Mouse (Mus musculus): ENCODE measurements around the gene Bglap.
"Not testable (repeated sequence)": the region's sequence is repeated elsewhere in the genome, so short reads cannot be mapped to it uniquely, and the experiment has no call there.

Gene Bglap

GRCm38 (mm10) chr3:88384364-88384763 lies at the start of gene Bglap:
Gene Bglap, minus strand, starts transcription at chr3:88384464.
- no peak for DNase-seq (ENCODE audit: low read depth)

- not testable (repeated sequence) for DNase-seq (ENCODE audit: low read depth)
Measured at GRCm38 (mm10) chr3:88428639-88429038, 44.4 kb upstream of the Bglap start.

GRCm38 (mm10) chr3:88427342-88427905 lies 43.2 kb upstream of the Bglap start:
- DNase-seq (ENCODE audit: low read depth): no peak

- no peak for DNase-seq (ENCODE audit: low read depth)
Measured at GRCm38 (mm10) chr3:88425708-88426420, 41.6 kb upstream of the Bglap start.

GRCm38 (mm10) chr3:88425330-88425689 lies 41.0 kb upstream of the Bglap start:
- DNase-seq (ENCODE audit: low read depth): no peak

GRCm38 (mm10) chr3:88424605-88425329 lies 40.5 kb upstream of the Bglap start, which contains the start of gene Slc25a44:
Gene Slc25a44, minus strand, starts transcription at chr3:88425139.
- peak; percentile 97 for DNase-seq (ENCODE audit: low read depth)

- no peak for DNase-seq (ENCODE audit: low read depth)
Measured at GRCm38 (mm10) chr3:88422020-88422720, 37.9 kb upstream of the Bglap start.

- no peak for DNase-seq (ENCODE audit: low read depth)
Measured at GRCm38 (mm10) chr3:88420771-88421170, 36.5 kb upstream of the Bglap start.

GRCm38 (mm10) chr3:88418016-88418415 lies 33.8 kb upstream of the Bglap start:
- no peak for DNase-seq (ENCODE audit: low read depth)

GRCm38 (mm10) chr3:88415668-88416067 lies 31.4 kb upstream of the Bglap start:
- no peak for DNase-seq (ENCODE audit: low read depth)

GRCm38 (mm10) chr3:88412636-88413035 lies 28.4 kb upstream of the Bglap start:
- no peak for DNase-seq (ENCODE audit: low read depth)

- DNase-seq (ENCODE audit: low read depth): no peak
Measured at GRCm38 (mm10) chr3:88411681-88412080, 27.4 kb upstream of the Bglap start.

- no peak for DNase-seq (ENCODE audit: low read depth)
Measured at GRCm38 (mm10) chr3:88410645-88411031, 26.4 kb upstream of the Bglap start.

- DNase-seq (ENCODE audit: low read depth): peak; percentile 84
Measured at GRCm38 (mm10) chr3:88409741-88410644, 25.7 kb upstream of the Bglap start, which contains the start of gene Pmf1. Gene Pmf1, minus strand, starts transcription at chr3:88410331.

GRCm38 (mm10) chr3:88408953-88409352 lies 24.7 kb upstream of the Bglap start:
- DNase-seq (ENCODE audit: low read depth): no peak

GRCm38 (mm10) chr3:88407529-88407928 lies 23.3 kb upstream of the Bglap start:
- no peak for DNase-seq (ENCODE audit: low read depth)

- peak; percentile 75 for DNase-seq (ENCODE audit: low read depth)
Measured at GRCm38 (mm10) chr3:88407090-88407489, 22.8 kb upstream of the Bglap start.

GRCm38 (mm10) chr3:88403522-88404230 lies 19.4 kb upstream of the Bglap start:
- DNase-seq (ENCODE audit: low read depth): no peak

GRCm38 (mm10) chr3:88398666-88399065 lies 14.4 kb upstream of the Bglap start:
- DNase-seq (ENCODE audit: low read depth): no peak

- no peak for DNase-seq (ENCODE audit: low read depth)
Measured at GRCm38 (mm10) chr3:88395742-88396141, 11.5 kb upstream of the Bglap start.

GRCm38 (mm10) chr3:88395288-88395687 lies 11.0 kb upstream of the Bglap start:
- DNase-seq (ENCODE audit: low read depth): no peak
